Comparison of ENCODE assay signal across 8 mouse cellular contexts in genomic region chr5:9266280-9266923, GRCm38 (mm10). TPM values are rescaled to one million over a fixed set of nuclear protein-coding genes. Genes with fewer than 3 reads are reported as not detected.
A peak's percentile ranks its signal among the peaks of the same experiment; 100 is the strongest.
DNase-seq lines count a peak whose midpoint lies in the region; ATAC-seq and TF ChIP-seq lines count a peak whose summit lies in the region.

No protein-coding gene starts in this region.

- WGBS in heart, embryonic 13.5 days: under 1% methylated on average over 30 of the region's 30 CpGs
- WGBS in embryonic facial prominence, embryonic 10.5 days: 1% methylated on average over 30 of the region's 30 CpGs
- WGBS in intestine, embryonic 14.5 days: 1% methylated on average over 30 of the region's 30 CpGs
- WGBS in midbrain, embryonic 13.5 days: under 1% methylated on average over 30 of the region's 30 CpGs

- 0 out of 2 replicates have a peak, but pooled peaks cover under 1% of the 10 kb centered on the region for H3K9me3 ChIP-seq in heart, embryonic 13.5 days
- peaks cover 3% of the 10 kb centered on the region for H3K9me3 ChIP-seq in E14TG2a.4 (ENCODE audit: low read length)
- H3K9me3 ChIP-seq in embryonic facial prominence, embryonic 10.5 days: no peaks in the 10 kb centered on the region
- H3K9me3 ChIP-seq in intestine, embryonic 14.5 days (ENCODE audit: control insufficient read depth, low read length): no peaks in the 10 kb centered on the region
- H3K9me3 ChIP-seq in midbrain, embryonic 13.5 days: no peaks in the 10 kb centered on the region

- H3K9ac ChIP-seq in heart, embryonic 13.5 days: peak overlapping the region; percentile 81
- peak overlapping the region; percentile 59 for H3K9ac ChIP-seq in intestine, embryonic 14.5 days (ENCODE audit: low read length)
- H3K9ac ChIP-seq in midbrain, embryonic 13.5 days (replicated peaks): peak overlapping the region; percentile 88

- H3K4me3 ChIP-seq in heart, embryonic 13.5 days: peak overlapping the region; percentile 71
- peak overlapping the region; percentile 89 for H3K4me3 ChIP-seq in E14TG2a.4 (replicated peaks; ENCODE audit: low read length)
- peak overlapping the region; percentile 71 for H3K4me3 ChIP-seq in embryonic facial prominence, embryonic 10.5 days
- peak overlapping the region; percentile 61 for H3K4me3 ChIP-seq in intestine, embryonic 14.5 days (ENCODE audit: low read depth, low read length)
- peak overlapping the region; percentile 61 for H3K4me3 ChIP-seq in midbrain, embryonic 13.5 days (replicated peaks)

- H3K4me1 ChIP-seq in heart, embryonic 13.5 days: no peaks in the 10 kb centered on the region; the same call in 1 of the 2 replicates
- peaks cover 11% of the 10 kb centered on the region for H3K4me1 ChIP-seq in E14TG2a.4 (replicated peaks; ENCODE audit: low read depth, low read length)
- peaks cover 5% of the 10 kb centered on the region; the same call in 1 of the 2 replicates for H3K4me1 ChIP-seq in embryonic facial prominence, embryonic 10.5 days
- H3K4me1 ChIP-seq in intestine, embryonic 14.5 days (replicated peaks; ENCODE audit: control insufficient read depth, insufficient read depth, low read length): no peaks in the 10 kb centered on the region
- H3K4me1 ChIP-seq in midbrain, embryonic 13.5 days (replicated peaks): peaks cover 17% of the 10 kb centered on the region

- DNase-seq in heart, adult 11 months: no peak
- peak; percentile 72 for DNase-seq in embryonic facial prominence, embryonic 10.5 days (ENCODE audit: low spot score)
- DNase-seq in intestine, embryonic 14.5 days (ENCODE audit: low spot score): peak; percentile 77
- no peak for DNase-seq in adrenal gland, postnatal 4 days (ENCODE audit: low spot score in 2 of 2)
- DNase-seq in cerebellum, adult 11-12 months: no peak

- H3K27me3 ChIP-seq in heart, embryonic 13.5 days (replicated peaks): peaks cover 16% of the 10 kb centered on the region
- peaks cover 35% of the 10 kb centered on the region for H3K27me3 ChIP-seq in E14TG2a.4 (ENCODE audit: insufficient read depth, low read length)
- peaks cover 27% of the 10 kb centered on the region for H3K27me3 ChIP-seq in embryonic facial prominence, embryonic 10.5 days (replicated peaks; ENCODE audit: low read depth, poor library complexity, severe bottlenecking)
- H3K27me3 ChIP-seq in intestine, embryonic 14.5 days (replicated peaks; ENCODE audit: control insufficient read depth, insufficient read depth, low read length): peaks cover 12% of the 10 kb centered on the region; the same call in 1 of the 2 replicates
- peaks cover 5% of the 10 kb centered on the region; the same call in 1 of the 2 replicates for H3K27me3 ChIP-seq in midbrain, embryonic 13.5 days

- 0 out of 2 replicates have a peak, but pooled peaks have one; percentile 25 for ATAC-seq in heart, embryonic 13.5 days (ENCODE audit: extremely low read depth, insufficient number of reproducible peaks, low FRiP score, low TSS enrichment)
- ATAC-seq in intestine, embryonic 14.5 days (replicated peaks; ENCODE audit: low FRiP score, low TSS enrichment, low read depth): peak; percentile 73
- no peak; the same call in 1 of the 2 replicates for ATAC-seq in midbrain, embryonic 13.5 days

- peak overlapping the region; percentile 81 for H3K4me2 ChIP-seq in heart, embryonic 13.5 days
- peak overlapping the region; percentile 74 for H3K4me2 ChIP-seq in intestine, embryonic 14.5 days (ENCODE audit: low read length)
- peak overlapping the region; percentile 77 for H3K4me2 ChIP-seq in midbrain, embryonic 13.5 days (replicated peaks)

- H3K27ac ChIP-seq in heart, embryonic 13.5 days (replicated peaks): no peak overlapping the region
- peak overlapping the region; percentile 79 for H3K27ac ChIP-seq in embryonic facial prominence, embryonic 10.5 days (replicated peaks)
- H3K27ac ChIP-seq in intestine, embryonic 14.5 days (ENCODE audit: low read depth): no peak overlapping the region
- H3K27ac ChIP-seq in midbrain, embryonic 13.5 days: peak overlapping the region; percentile 91

- no peak for TF ChIP-seq CTCF in E14TG2a.4 (conservative IDR thresholded peaks at IDR 0.05; ENCODE audit: low read length)

- H3K36me3 ChIP-seq in heart, embryonic 13.5 days: no peaks in the 10 kb centered on the region
- H3K36me3 ChIP-seq in E14TG2a.4 (ENCODE audit: insufficient read depth, low read length): no peaks in the 10 kb centered on the region
- no peaks in the 10 kb centered on the region for H3K36me3 ChIP-seq in embryonic facial prominence, embryonic 10.5 days (replicated peaks)
- no peaks in the 10 kb centered on the region for H3K36me3 ChIP-seq in intestine, embryonic 14.5 days (ENCODE audit: control insufficient read depth, insufficient read depth, low read length)
- no peaks in the 10 kb centered on the region for H3K36me3 ChIP-seq in midbrain, embryonic 13.5 days

RNA-seq across cellular contexts. Expression of gene 9330182L06Rik, which starts 0.5 kb away (rescaled TPM):
- 1.4 and 1.6 TPM in 2 replicates for polyA plus RNA-seq in heart, embryonic 13.5 days (2015; fragmentation: Nextera tagmentation; extraction: Ambion mirVana)
- 2.0 TPM in 2 replicates for polyA plus RNA-seq in embryonic facial prominence, embryonic 10.5 days (2016; fragmentation: Nextera tagmentation; extraction: Ambion mirVana)
- 4.2 and 4.7 TPM in 2 replicates for polyA plus RNA-seq in intestine, embryonic 14.5 days (2014; fragmentation: Nextera tagmentation; extraction: Ambion mirVana)
- polyA plus RNA-seq in midbrain, embryonic 13.5 days (2015; fragmentation: Nextera tagmentation; extraction: Ambion mirVana): 10.9 and 11.1 TPM in 2 replicates
- total RNA-seq in adrenal gland, postnatal 4 days (2021): 10 to 100 TPM; 19.2 to 20.5 TPM

Comparison
In these comparisons a context has a peak if more than half of its experiments do, and no peak if none do; other contexts are left out.
1. H3K27ac ChIP-seq: peak in embryonic facial prominence, embryonic 10.5 days (single experiment) and midbrain, embryonic 13.5 days (single experiment); none in heart, embryonic 13.5 days (single experiment) and intestine, embryonic 14.5 days (single experiment).
2. DNase-seq: peak in embryonic facial prominence, embryonic 10.5 days (single experiment) and intestine, embryonic 14.5 days (single experiment); none in heart, adult 11 months (single experiment), adrenal gland, postnatal 4 days (0 of 2) and cerebellum, adult 11-12 months (single experiment).
3. Peak in every context shown above with its lines, with median percentiles within 50 percentile points of each other: H3K4me2 ChIP-seq, H3K4me3 ChIP-seq and H3K9ac ChIP-seq.